Mouse (Mus musculus) intestine, embryonic 14.5 days (tissue): Measurements from ENCODE around the gene Mast4. TPM values are rescaled to one million over a fixed set of nuclear protein-coding genes. Genes with fewer than 3 reads are reported as not detected.
A peak's percentile ranks its signal among the peaks of the same experiment; 100 is the strongest.

Experiments
- ATAC-seq: fragments of 200-750 bp; cut with Nextera tagmentation; replicated peaks from 2 replicates; pipeline ENCODE4 v1.8.0; 2017; ENCODE audit warnings: low read depth, moderate number of reproducible peaks, moderate TSS enrichment, moderate library complexity; ENCODE audit not compliant: low FRiP score, low TSS enrichment
- DNase-seq: peaks from one replicate; pipeline ENCODE4 v3.0.0-alpha.2; 2018; ENCODE audit warnings: low spot score
- H3K27ac ChIP-seq: fragments of 300-500 bp; sonication (generic); 2 replicates; pipeline ENCODE4 v1.5.1; 2014; ENCODE audit warnings: low read depth, mild to moderate bottlenecking, control low read depth
- H3K27me3 ChIP-seq: fragments of 300-500 bp; sonication (generic); replicated peaks from 2 replicates; pipeline ENCODE4 v1.6.1; 2014; ENCODE audit warnings: low read length, control low read depth; ENCODE audit not compliant: control insufficient read depth, insufficient read depth
- H3K36me3 ChIP-seq: fragments of 300-500 bp; sonication (generic); 2 replicates; pipeline ENCODE4 v1.6.1; 2014; ENCODE audit warnings: low read length, control low read depth; ENCODE audit not compliant: control insufficient read depth, insufficient read depth
- H3K4me1 ChIP-seq: fragments of 300-500 bp; sonication (generic); replicated peaks from 2 replicates; pipeline ENCODE4 v1.6.1; 2014; ENCODE audit warnings: low read length, control low read depth, mixed read lengths; ENCODE audit not compliant: control insufficient read depth, insufficient read depth
- H3K4me2 ChIP-seq: fragments of 300-500 bp; sonication (generic); 2 replicates; pipeline ENCODE4 v1.6.1; 2014; ENCODE audit warnings: low read length
- H3K4me3 ChIP-seq: fragments of 300-500 bp; sonication (generic); 2 replicates; pipeline ENCODE4 v1.5.1; 2014; ENCODE audit warnings: low read depth, low read length, control low read depth, mixed read lengths
- H3K9ac ChIP-seq: fragments of 300-500 bp; sonication (generic); 2 replicates; pipeline ENCODE4 v1.6.1; 2014; ENCODE audit warnings: mild to moderate bottlenecking, low read length
- H3K9me3 ChIP-seq: fragments of 300-500 bp; sonication (generic); 2 replicates; pipeline ENCODE4 v1.6.1; 2016; ENCODE audit warnings: low read length, control low read depth; ENCODE audit not compliant: control insufficient read depth
- WGBS: fragments of 180-500 bp; shearing (Covaris S2); extraction: QIAGEN DNeasy Blood & Tissue Kit; methylation state at CpG from one replicate; pipeline ENCODE4 v1.1.7; 2014; 5-methylcytosine and 5-hydroxymethylcytosine counted together
- polyA plus RNA-seq: library from polyadenylated mRNA; unstranded; fragments of >200 nt; fragmentation: Nextera tagmentation; extraction: Ambion mirVana; gene quantifications from 2 replicates; pipeline ENCODE4 v1.2.1, GENCODE M21; 2014

Gene Mast4
- polyA plus RNA-seq, 1 experiment from 2014 or later, result 31.9 TPM

- Histone ChIP-seq H3K9me3 (no peaks in the 10 kb centered on the region), H3K4me3 (peak overlapping the region; percentile 41), H3K27ac (peak overlapping the region; percentile 22; the same call in 1 of the 2 replicates), H3K9ac (peak overlapping the region; percentile 40), H3K36me3 (no peaks in the 10 kb centered on the region), H3K4me2 (peak overlapping the region; percentile 86), H3K27me3 (0 out of 2 replicates have a peak, but pooled peaks cover 3% of the 10 kb centered on the region), H3K4me1 (no peaks in the 10 kb centered on the region)
- ATAC-seq, result peak; percentile 76
- 4% methylated on average over 28 of the region's 28 CpGs for WGBS
- peak; percentile 78 for DNase-seq
Measured at GRCm38 (mm10) chr13:103096346-103097150, 237.7 kb downstream of the Mast4 start.

GRCm38 (mm10) chr13:103095491-103095890 lies 238.8 kb downstream of the Mast4 start:
- H3K9me3 ChIP-seq, result no peaks in the 10 kb centered on the region
- ATAC-seq, result no peak
- no peaks in the 10 kb centered on the region for H3K36me3 ChIP-seq
- no peaks in the 10 kb centered on the region for H3K4me1 ChIP-seq
- no peak overlapping the region for H3K4me3 ChIP-seq
- no peak overlapping the region for H3K27ac ChIP-seq
- H3K9ac ChIP-seq, result no peak overlapping the region
- WGBS, result 64% methylated on average over 7 of the region's 7 CpGs
- DNase-seq, result no peak
- 0 out of 2 replicates have a peak, but pooled peaks cover 3% of the 10 kb centered on the region for H3K27me3 ChIP-seq
- no peak overlapping the region for H3K4me2 ChIP-seq

- H3K4me1 ChIP-seq, result no peaks in the 10 kb centered on the region
- no peak overlapping the region for H3K4me2 ChIP-seq
- no peak overlapping the region for H3K9ac ChIP-seq
- WGBS, result 65% methylated on average over 5 of the region's 5 CpGs
- no peak for ATAC-seq
- DNase-seq, result no peak
- no peak overlapping the region; the same call in 1 of the 2 replicates for H3K27ac ChIP-seq
- H3K4me3 ChIP-seq, result no peak overlapping the region
- 0 out of 2 replicates have a peak, but pooled peaks cover 3% of the 10 kb centered on the region for H3K27me3 ChIP-seq
- no peaks in the 10 kb centered on the region for H3K36me3 ChIP-seq
- H3K9me3 ChIP-seq, result no peaks in the 10 kb centered on the region
Measured at GRCm38 (mm10) chr13:103094595-103094994, 239.7 kb downstream of the Mast4 start.

- Histone ChIP-seq H3K9me3 (no peaks in the 10 kb centered on the region), H3K4me1 (no peaks in the 10 kb centered on the region), H3K4me3 (no peak overlapping the region), H3K4me2 (no peak overlapping the region), H3K9ac (no peak overlapping the region), H3K36me3 (no peaks in the 10 kb centered on the region), H3K27ac (no peak overlapping the region), H3K27me3 (0 out of 2 replicates have a peak, but pooled peaks cover 3% of the 10 kb centered on the region)
- no peak for DNase-seq
- no peak for ATAC-seq
- WGBS, result 68% methylated on average over 1 of the region's 1 CpGs
Measured at GRCm38 (mm10) chr13:103093713-103094112, 240.6 kb downstream of the Mast4 start.

- no peak overlapping the region; the same call in 1 of the 2 replicates for H3K27ac ChIP-seq
- H3K9me3 ChIP-seq, result no peaks in the 10 kb centered on the region
- 58% methylated on average over 15 of the region's 15 CpGs for WGBS
Measured at GRCm38 (mm10) chr13:103085540-103086121, 248.7 kb downstream of the Mast4 start.

GRCm38 (mm10) chr13:103082891-103083290 lies 251.4 kb downstream of the Mast4 start:
- Histone ChIP-seq H3K4me1 (no peaks in the 10 kb centered on the region), H3K9me3 (no peaks in the 10 kb centered on the region), H3K4me2 (no peak overlapping the region), H3K4me3 (no peak overlapping the region), H3K36me3 (no peaks in the 10 kb centered on the region), H3K9ac (no peak overlapping the region), H3K27ac (no peak overlapping the region), H3K27me3 (no peaks in the 10 kb centered on the region)
- WGBS, result 54% methylated on average over 6 of the region's 6 CpGs
- DNase-seq (no peak), ATAC-seq (no peak)

More at GRCm38 (mm10) chr13:103085540-103086121, 248.7 kb downstream of the Mast4 start:
- Histone ChIP-seq H3K4me3 (no peak overlapping the region), H3K36me3 (no peaks in the 10 kb centered on the region), H3K9ac (no peak overlapping the region), H3K4me1 (no peaks in the 10 kb centered on the region), H3K27me3 (no peaks in the 10 kb centered on the region), H3K4me2 (no peak overlapping the region)
- DNase-seq, result no peak
- no peak for ATAC-seq

GRCm38 (mm10) chr13:103079806-103080205 lies 254.5 kb downstream of the Mast4 start:
- Histone ChIP-seq H3K4me2 (no peak overlapping the region), H3K27me3 (no peaks in the 10 kb centered on the region), H3K4me1 (no peaks in the 10 kb centered on the region), H3K9me3 (no peaks in the 10 kb centered on the region), H3K9ac (no peak overlapping the region), H3K27ac (no peak overlapping the region), H3K36me3 (no peaks in the 10 kb centered on the region), H3K4me3 (no peak overlapping the region)
- DNase-seq (no peak), ATAC-seq (no peak)
- WGBS, result 73% methylated on average over 4 of the region's 4 CpGs

GRCm38 (mm10) chr13:103078815-103079214 lies 255.5 kb downstream of the Mast4 start:
- WGBS, result 90% methylated on average over 6 of the region's 6 CpGs
- Histone ChIP-seq H3K9me3 (no peaks in the 10 kb centered on the region), H3K4me3 (no peak overlapping the region), H3K9ac (no peak overlapping the region), H3K27me3 (no peaks in the 10 kb centered on the region), H3K4me1 (no peaks in the 10 kb centered on the region), H3K4me2 (no peak overlapping the region), H3K36me3 (no peaks in the 10 kb centered on the region), H3K27ac (no peak overlapping the region)
- no peak for ATAC-seq
- no peak for DNase-seq
